Mouse (Mus musculus) kidney, embryonic 14.5 days (tissue): ENCODE results near the gene Mdm2. TPM values are rescaled to one million over a fixed set of nuclear protein-coding genes. Genes with fewer than 3 reads are reported as not detected.

Source experiments
- ATAC-seq: fragments of 200-750 bp; cut with Nextera tagmentation; 2 replicates; pipeline ENCODE4 v1.8.0; 2017; ENCODE audit warnings: moderate number of reproducible peaks, mild to moderate bottlenecking, moderate TSS enrichment, moderate library complexity; ENCODE audit not compliant: low FRiP score, low TSS enrichment
- H3K27ac ChIP-seq: fragments of 300-500 bp; sonication (generic); 2 replicates; pipeline ENCODE4 v1.5.1; 2014; ENCODE audit warnings: low read depth, mild to moderate bottlenecking, low read length, moderate library complexity, mixed read lengths
- H3K27me3 ChIP-seq: fragments of 300-500 bp; sonication (generic); 2 replicates; pipeline ENCODE4 v1.6.1; 2014; ENCODE audit warnings: mild to moderate bottlenecking, low read length; ENCODE audit not compliant: control insufficient read depth, insufficient read depth
- H3K36me3 ChIP-seq: fragments of 300-500 bp; sonication (generic); 2 replicates; pipeline ENCODE4 v1.6.1; 2014; ENCODE audit warnings: low read length, mixed read lengths; ENCODE audit not compliant: control insufficient read depth, insufficient read depth
- H3K4me1 ChIP-seq: fragments of 300-500 bp; sonication (generic); 2 replicates; pipeline ENCODE4 v1.6.1; 2014; ENCODE audit warnings: low read length, mixed read lengths; ENCODE audit not compliant: control insufficient read depth, insufficient read depth
- H3K4me2 ChIP-seq: fragments of 300-500 bp; sonication (generic); replicated peaks from 2 replicates; pipeline ENCODE4 v1.6.1; 2014; ENCODE audit warnings: low read depth, mild to moderate bottlenecking, low read length
- H3K4me3 ChIP-seq: fragments of 300-500 bp; sonication (generic); 2 replicates; pipeline ENCODE4 v1.5.1; 2014; ENCODE audit warnings: mild to moderate bottlenecking, low read length
- H3K9ac ChIP-seq: fragments of 300-500 bp; sonication (generic); 2 replicates; pipeline ENCODE4 v1.6.1; 2014; ENCODE audit warnings: low read depth, mild to moderate bottlenecking, low read length, moderate library complexity
- H3K9me3 ChIP-seq: fragments of 300-500 bp; sonication (generic); 2 replicates; pipeline ENCODE4 v1.6.1; 2016; ENCODE audit warnings: low read length; ENCODE audit not compliant: control insufficient read depth
- WGBS: fragments of 180-500 bp; shearing (Covaris S2); extraction: QIAGEN DNeasy Blood & Tissue Kit; methylation state at CpG from one replicate; pipeline ENCODE4 v1.1.7; 2014; 5-methylcytosine and 5-hydroxymethylcytosine counted together
- polyA plus RNA-seq: library from polyadenylated mRNA; unstranded; fragments of >200 nt; fragmentation: Nextera tagmentation; extraction: Ambion mirVana; gene quantifications from 2 replicates; pipeline ENCODE4 v1.2.1, GENCODE M21; 2014

Gene Mdm2
- polyA plus RNA-seq, 1 experiment from 2014 or later: 65.6 TPM

- ATAC-seq: no peak
- H3K36me3 ChIP-seq: peaks cover 83% of the 10 kb centered on the region
- WGBS: 89% methylated on average over 13 of the region's 13 CpGs
Measured at GRCm38 (mm10) chr10:117755086-117755798, 44.7 kb upstream of the Mdm2 start.

GRCm38 (mm10) chr10:117754609-117754940 is 44.0 kb upstream of the Mdm2 start:
- Histone ChIP-seq H3K27me3 (no peaks in the 10 kb centered on the region), H3K4me1 (no peaks in the 10 kb centered on the region), H3K4me3 (no peak overlapping the region), H3K36me3 (peaks cover 83% of the 10 kb centered on the region), H3K9ac (no peak overlapping the region), H3K9me3 (no peaks in the 10 kb centered on the region), H3K27ac (no peak overlapping the region), H3K4me2 (no peak overlapping the region)
- WGBS: 96% methylated on average over 7 of the region's 7 CpGs
- no peak for ATAC-seq

More at GRCm38 (mm10) chr10:117755086-117755798, 44.7 kb upstream of the Mdm2 start:
- no peak overlapping the region for H3K27ac ChIP-seq
- H3K9me3 ChIP-seq: no peaks in the 10 kb centered on the region
- H3K9ac ChIP-seq: no peak overlapping the region
- H3K4me2 ChIP-seq: no peak overlapping the region
- no peaks in the 10 kb centered on the region for H3K4me1 ChIP-seq
- H3K27me3 ChIP-seq: no peaks in the 10 kb centered on the region
- no peak overlapping the region for H3K4me3 ChIP-seq

GRCm38 (mm10) chr10:117753711-117754608 is 43.4 kb upstream of the Mdm2 start:
- Histone ChIP-seq H3K9me3 (no peaks in the 10 kb centered on the region), H3K27me3 (no peaks in the 10 kb centered on the region), H3K4me3 (no peak overlapping the region), H3K27ac (no peak overlapping the region), H3K4me2 (no peak overlapping the region), H3K9ac (no peak overlapping the region), H3K4me1 (no peaks in the 10 kb centered on the region), H3K36me3 (peaks cover 79% of the 10 kb centered on the region)
- 93% methylated on average over 8 of the region's 8 CpGs for WGBS
- no peak for ATAC-seq

GRCm38 (mm10) chr10:117752851-117753647 is 42.5 kb upstream of the Mdm2 start:
- H3K36me3 ChIP-seq: peaks cover 74% of the 10 kb centered on the region
- 94% methylated on average over 5 of the region's 5 CpGs for WGBS
- H3K9ac ChIP-seq: no peak overlapping the region
- H3K27me3 ChIP-seq: no peaks in the 10 kb centered on the region
- H3K27ac ChIP-seq: no peak overlapping the region
- no peak for ATAC-seq
- no peaks in the 10 kb centered on the region for H3K9me3 ChIP-seq
- no peaks in the 10 kb centered on the region for H3K4me1 ChIP-seq
- H3K4me3 ChIP-seq: no peak overlapping the region
- H3K4me2 ChIP-seq: no peak overlapping the region

- WGBS: 99% methylated on average over 7 of the region's 7 CpGs
- no peak overlapping the region for H3K4me2 ChIP-seq
- no peaks in the 10 kb centered on the region for H3K4me1 ChIP-seq
- H3K9ac ChIP-seq: no peak overlapping the region
- no peak for ATAC-seq
- H3K27me3 ChIP-seq: no peaks in the 10 kb centered on the region
- no peak overlapping the region for H3K4me3 ChIP-seq
- H3K27ac ChIP-seq: no peak overlapping the region
- H3K36me3 ChIP-seq: peaks cover 67% of the 10 kb centered on the region
- no peaks in the 10 kb centered on the region for H3K9me3 ChIP-seq
Measured at GRCm38 (mm10) chr10:117752304-117752821, 41.8 kb upstream of the Mdm2 start.

- no peaks in the 10 kb centered on the region for H3K27me3 ChIP-seq
- no peak overlapping the region for H3K27ac ChIP-seq
- ATAC-seq: no peak
- no peaks in the 10 kb centered on the region for H3K4me1 ChIP-seq
- H3K9me3 ChIP-seq: no peaks in the 10 kb centered on the region
- 96% methylated on average over 6 of the region's 6 CpGs for WGBS
- H3K4me3 ChIP-seq: no peak overlapping the region
- H3K4me2 ChIP-seq: no peak overlapping the region
- H3K36me3 ChIP-seq: peaks cover 61% of the 10 kb centered on the region
- H3K9ac ChIP-seq: no peak overlapping the region
Measured at GRCm38 (mm10) chr10:117751744-117752143, 41.2 kb upstream of the Mdm2 start.

GRCm38 (mm10) chr10:117751282-117751610 is 40.7 kb upstream of the Mdm2 start:
- H3K36me3 ChIP-seq: peaks cover 56% of the 10 kb centered on the region

GRCm38 (mm10) chr10:117750529-117751281 is 40.1 kb upstream of the Mdm2 start:
- Histone ChIP-seq H3K36me3 (peaks cover 50% of the 10 kb centered on the region), H3K27me3 (no peaks in the 10 kb centered on the region), H3K27ac (no peak overlapping the region), H3K4me3 (no peak overlapping the region), H3K9ac (no peak overlapping the region), H3K4me2 (no peak overlapping the region), H3K4me1 (no peaks in the 10 kb centered on the region), H3K9me3 (no peaks in the 10 kb centered on the region)
- ATAC-seq: no peak
- WGBS: 95% methylated on average over 5 of the region's 5 CpGs

More at GRCm38 (mm10) chr10:117751282-117751610, 40.7 kb upstream of the Mdm2 start:
- Histone ChIP-seq H3K27me3 (no peaks in the 10 kb centered on the region), H3K4me3 (no peak overlapping the region), H3K9me3 (no peaks in the 10 kb centered on the region), H3K27ac (no peak overlapping the region), H3K4me1 (no peaks in the 10 kb centered on the region), H3K9ac (no peak overlapping the region), H3K4me2 (no peak overlapping the region)
- 97% methylated on average over 14 of the region's 14 CpGs for WGBS
- ATAC-seq: no peak
